Mouse (Mus musculus): Measurements from ENCODE around the gene Tapbp. TPM values are rescaled to one million over a fixed set of nuclear protein-coding genes. Genes with fewer than 3 reads are reported as not detected.
"Not testable (repeated sequence)": the region's sequence is repeated elsewhere in the genome, so short reads cannot be mapped to it uniquely, and the experiment has no call there.

The Tapbp gene
- 29.2 and 32.6 TPM in 2 replicates for polyA plus RNA-seq (2015; fragmentation: Nextera tagmentation; extraction: Ambion mirVana)

DNA sequence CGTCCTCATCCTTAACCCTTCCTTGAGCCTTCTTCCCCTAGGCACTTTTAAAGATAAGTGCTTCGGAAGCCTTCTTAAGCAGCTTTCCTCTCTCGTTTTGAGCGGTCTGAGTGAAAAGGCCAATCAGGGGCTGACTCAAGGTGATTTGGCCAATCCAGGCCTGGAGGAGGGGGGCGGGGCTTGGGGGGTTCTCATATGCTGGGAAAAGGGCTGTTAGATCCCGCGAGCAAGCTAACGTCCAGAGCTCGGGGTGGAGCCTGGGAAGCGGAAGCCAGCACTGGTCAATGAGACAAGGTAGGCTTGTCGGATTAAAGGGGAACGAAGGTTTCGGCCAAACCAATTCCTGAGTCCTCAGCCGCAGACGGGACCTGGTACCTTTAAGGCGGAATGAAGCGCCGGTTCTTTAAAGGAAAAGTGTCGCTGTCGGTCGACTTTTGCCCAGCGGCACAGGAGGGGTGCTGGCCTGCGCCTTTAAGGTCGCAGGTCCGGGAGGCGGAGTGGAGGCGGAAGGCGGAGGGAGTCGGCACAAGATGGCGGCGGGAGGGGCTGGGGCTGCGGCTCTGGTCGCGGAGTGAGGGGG is at the start of gene Tapbp, which contains the start of gene Zbtb22:
TSS of gene Tapbp (plus strand) at position 229 of the 580 bp plus-strand sequence.
TSS of gene Zbtb22 (plus strand) at position 234 of the 580 bp plus-strand sequence.
- Histone ChIP-seq H3K4me2 (ENCODE audit: low read length) (peak within 1 kb of the TSS; percentile 57), H3K4me3 (ENCODE audit: low read length) (peak within 1 kb of the TSS; percentile 60), H3K9ac (ENCODE audit: low read depth, low read length) (peak within 1 kb of the TSS; percentile 75), H3K4me1 (ENCODE audit: control insufficient read depth, insufficient read depth, low read depth, low read length) (peaks cover 30% of the 10 kb centered on the region), H3K27me3 (replicated peaks; ENCODE audit: control insufficient read depth, insufficient read depth, low read length) (0 out of 2 replicates have a peak, but pooled peaks cover 3% of the 10 kb centered on the region), H3K36me3 (ENCODE audit: control insufficient read depth, insufficient read depth, low read length) (peaks cover 21% of the 10 kb centered on the region), H3K27ac (ENCODE audit: low read depth, low read length) (peak within 1 kb of the TSS; percentile 87), H3K9me3 (ENCODE audit: control insufficient read depth, low read length) (no peaks in the 10 kb centered on the region)
- peak; percentile 92 for ATAC-seq
- under 1% methylated on average over 31 of the region's 34 CpGs for WGBS

DNA sequence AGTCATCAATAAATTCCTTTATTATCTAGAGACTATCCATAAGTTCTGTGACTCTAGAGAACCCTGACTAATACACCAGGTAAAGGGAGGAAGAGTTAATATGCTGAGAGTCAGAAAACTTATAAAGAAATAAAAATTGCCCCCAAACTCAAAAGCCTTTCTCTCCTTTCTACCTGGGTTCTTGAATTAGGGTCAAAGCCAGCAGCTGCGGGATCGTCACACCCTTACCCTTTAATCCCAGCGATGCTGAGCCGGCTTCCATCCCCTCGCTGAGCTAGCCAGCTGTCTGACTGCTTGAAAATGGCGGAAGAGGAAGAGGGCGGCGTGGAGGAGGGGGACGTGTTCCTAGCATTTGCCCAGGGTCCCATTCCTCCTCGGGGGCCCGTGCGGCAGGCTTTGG is 42.2 kb upstream of the Tapbp start, which contains the start of gene Gm7029:
TSS of gene Gm7029 (plus strand) at position 301 of the 400 bp plus-strand sequence.
- H3K36me3 ChIP-seq (ENCODE audit: control insufficient read depth, insufficient read depth, low read length); H3K4me1 ChIP-seq (ENCODE audit: control insufficient read depth, insufficient read depth, low read depth, low read length); H3K4me3 ChIP-seq (ENCODE audit: low read length); H3K27me3 ChIP-seq (replicated peaks; ENCODE audit: control insufficient read depth, insufficient read depth, low read length); ATAC-seq; H3K27ac ChIP-seq (ENCODE audit: low read depth, low read length); H3K9me3 ChIP-seq (ENCODE audit: control insufficient read depth, low read length); H3K4me2 ChIP-seq (ENCODE audit: low read length); H3K9ac ChIP-seq (ENCODE audit: low read depth, low read length): not testable (repeated sequence)
- WGBS, result no CpG with 5 or more reads among the region's 12 CpGs

DNA sequence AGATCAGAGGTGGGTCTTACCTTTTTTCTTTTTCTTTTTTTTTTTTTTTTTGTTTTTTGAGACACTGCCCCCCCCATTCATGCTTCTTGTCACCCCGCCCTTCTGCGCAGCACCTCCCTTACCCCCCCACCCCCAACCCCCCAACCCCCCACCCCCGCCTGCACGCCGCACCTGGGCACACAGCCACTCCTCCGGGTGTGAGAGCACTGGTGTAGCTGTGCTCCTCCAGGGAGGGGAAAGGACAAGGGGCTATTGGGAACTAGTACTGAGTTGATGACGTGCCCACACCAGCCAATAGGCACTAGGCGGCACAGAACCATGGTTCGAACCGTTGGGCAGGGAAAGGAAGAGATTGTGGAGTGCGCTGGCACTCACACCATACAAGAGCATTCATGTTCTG is 41.3 kb upstream of the Tapbp start:
- no peak overlapping the region for H3K9ac ChIP-seq (ENCODE audit: low read depth, low read length)
- ATAC-seq, result no peak
- 89% methylated on average over 11 of the region's 11 CpGs for WGBS

GRCm38 (mm10) chr17:33875797-33876196 is 39.9 kb upstream of the Tapbp start:
- H3K4me2 ChIP-seq (ENCODE audit: low read length); H3K36me3 ChIP-seq (ENCODE audit: control insufficient read depth, insufficient read depth, low read length); H3K4me3 ChIP-seq (ENCODE audit: low read length); ATAC-seq; H3K9me3 ChIP-seq (ENCODE audit: control insufficient read depth, low read length); H3K9ac ChIP-seq (ENCODE audit: low read depth, low read length); H3K27me3 ChIP-seq (replicated peaks; ENCODE audit: control insufficient read depth, insufficient read depth, low read length); H3K27ac ChIP-seq (ENCODE audit: low read depth, low read length); H3K4me1 ChIP-seq (ENCODE audit: control insufficient read depth, insufficient read depth, low read depth, low read length): not testable (repeated sequence)
- 81% methylated on average over 5 of the region's 5 CpGs for WGBS

More for the DNA sequence above, 41.3 kb upstream of the Tapbp start:
- H3K27me3 ChIP-seq (replicated peaks; ENCODE audit: control insufficient read depth, insufficient read depth, low read length), result no peaks in the 10 kb centered on the region
- no peak overlapping the region for H3K4me3 ChIP-seq (ENCODE audit: low read length)
- no peak overlapping the region for H3K27ac ChIP-seq (ENCODE audit: low read depth, low read length)
- H3K4me2 ChIP-seq (ENCODE audit: low read length), result no peak overlapping the region
- no peaks in the 10 kb centered on the region for H3K36me3 ChIP-seq (ENCODE audit: control insufficient read depth, insufficient read depth, low read length)
- H3K4me1 ChIP-seq (ENCODE audit: control insufficient read depth, insufficient read depth, low read depth, low read length), result no peaks in the 10 kb centered on the region
- no peaks in the 10 kb centered on the region for H3K9me3 ChIP-seq (ENCODE audit: control insufficient read depth, low read length)

DNA sequence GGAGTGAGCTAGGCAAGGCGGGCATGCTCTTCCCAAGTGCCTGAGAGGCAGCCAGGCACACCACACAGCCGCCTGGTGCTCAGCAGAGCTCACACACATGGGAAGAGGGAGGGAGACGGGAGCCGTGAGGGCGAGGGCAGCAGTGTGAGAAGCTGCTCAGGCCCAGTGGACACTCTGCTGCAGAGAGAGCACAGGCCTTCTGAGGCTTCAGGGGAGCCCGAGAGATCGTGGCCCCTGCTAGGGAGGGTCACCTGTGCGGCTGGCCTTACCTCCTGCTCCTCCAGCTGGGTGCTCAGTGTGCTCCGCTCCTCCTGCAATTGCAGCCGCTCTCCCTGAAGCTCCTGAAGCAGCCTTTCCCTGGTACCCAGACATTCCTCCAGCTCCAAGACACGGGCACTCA is 31.4 kb upstream of the Tapbp start:
- not testable (repeated sequence) for H3K4me3 ChIP-seq (ENCODE audit: low read length); H3K36me3 ChIP-seq (ENCODE audit: control insufficient read depth, insufficient read depth, low read length); H3K27ac ChIP-seq (ENCODE audit: low read depth, low read length); H3K27me3 ChIP-seq (replicated peaks; ENCODE audit: control insufficient read depth, insufficient read depth, low read length); H3K4me2 ChIP-seq (ENCODE audit: low read length); ATAC-seq; H3K9ac ChIP-seq (ENCODE audit: low read depth, low read length); H3K9me3 ChIP-seq (ENCODE audit: control insufficient read depth, low read length); H3K4me1 ChIP-seq (ENCODE audit: control insufficient read depth, insufficient read depth, low read depth, low read length)
- WGBS, result 91% methylated on average over 7 of the region's 11 CpGs

- H3K27ac ChIP-seq (ENCODE audit: low read depth, low read length); H3K36me3 ChIP-seq (ENCODE audit: control insufficient read depth, insufficient read depth, low read length); H3K9ac ChIP-seq (ENCODE audit: low read depth, low read length); H3K4me1 ChIP-seq (ENCODE audit: control insufficient read depth, insufficient read depth, low read depth, low read length); H3K9me3 ChIP-seq (ENCODE audit: control insufficient read depth, low read length); H3K4me3 ChIP-seq (ENCODE audit: low read length); ATAC-seq; H3K4me2 ChIP-seq (ENCODE audit: low read length); H3K27me3 ChIP-seq (replicated peaks; ENCODE audit: control insufficient read depth, insufficient read depth, low read length): not testable (repeated sequence)
- WGBS, result 87% methylated on average over 2 of the region's 2 CpGs
These were observed 27.9 kb upstream of the Tapbp start for GRCm38 (mm10) chr17:33887802-33888201.

- ATAC-seq, result not testable (repeated sequence)
These were observed 27.5 kb upstream of the Tapbp start for GRCm38 (mm10) chr17:33888230-33888629.

DNA sequence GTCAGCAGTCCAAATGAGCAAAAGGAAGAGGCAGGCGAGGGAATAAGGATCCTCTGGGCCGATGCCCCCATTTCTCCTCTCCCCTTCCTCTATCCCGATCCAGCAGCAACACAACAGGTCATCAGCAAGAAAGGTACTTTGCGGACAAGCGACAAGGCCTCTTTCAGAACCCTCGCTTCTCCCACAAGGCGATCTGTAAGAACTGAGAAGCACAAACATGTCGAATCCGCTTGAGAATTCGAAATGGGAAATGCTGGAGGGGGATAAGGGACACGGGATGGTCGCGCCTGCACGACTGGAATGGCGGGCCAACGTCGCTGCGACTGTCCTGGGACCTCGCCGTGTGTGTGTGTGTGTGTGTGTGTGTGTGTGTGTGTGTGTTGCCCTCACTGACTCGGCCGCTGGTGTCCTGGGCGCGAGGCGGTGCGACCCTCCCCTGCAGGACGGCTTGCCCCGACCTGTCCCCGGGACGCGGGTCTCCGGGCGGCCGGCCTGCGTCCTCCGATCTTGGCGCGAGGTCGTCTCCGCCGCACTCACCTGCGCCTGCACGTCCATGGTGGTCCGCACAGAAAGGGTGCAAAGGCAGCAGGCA is 25.7 kb upstream of the Tapbp start:
- Histone ChIP-seq H3K9ac (ENCODE audit: low read depth, low read length) (peak overlapping the region; percentile 59), H3K4me3 (ENCODE audit: low read length) (peak overlapping the region; percentile 61), H3K4me2 (ENCODE audit: low read length) (peak overlapping the region; percentile 74), H3K27ac (ENCODE audit: low read depth, low read length) (peak overlapping the region; percentile 48; the same call in 1 of the 2 replicates)
- not testable (repeated sequence) for H3K36me3 ChIP-seq (ENCODE audit: control insufficient read depth, insufficient read depth, low read length); H3K4me1 ChIP-seq (ENCODE audit: control insufficient read depth, insufficient read depth, low read depth, low read length); H3K27me3 ChIP-seq (replicated peaks; ENCODE audit: control insufficient read depth, insufficient read depth, low read length); H3K9me3 ChIP-seq (ENCODE audit: control insufficient read depth, low read length); ATAC-seq
- WGBS, result under 1% methylated on average over 38 of the region's 44 CpGs

More at GRCm38 (mm10) chr17:33888230-33888629, 27.5 kb upstream of the Tapbp start:
- H3K9me3 ChIP-seq (ENCODE audit: control insufficient read depth, low read length); H3K4me1 ChIP-seq (ENCODE audit: control insufficient read depth, insufficient read depth, low read depth, low read length); H3K27me3 ChIP-seq (replicated peaks; ENCODE audit: control insufficient read depth, insufficient read depth, low read length); H3K36me3 ChIP-seq (ENCODE audit: control insufficient read depth, insufficient read depth, low read length); H3K4me2 ChIP-seq (ENCODE audit: low read length); H3K4me3 ChIP-seq (ENCODE audit: low read length); H3K9ac ChIP-seq (ENCODE audit: low read depth, low read length); H3K27ac ChIP-seq (ENCODE audit: low read depth, low read length): not testable (repeated sequence)

GRCm38 (mm10) chr17:33890533-33891059 is 25.1 kb upstream of the Tapbp start, which contains the start of gene Kifc1:
Kifc1 (minus strand) TSS chr17:33890661.
- Histone ChIP-seq H3K27ac (ENCODE audit: low read depth, low read length) (peak within 1 kb of the TSS; percentile 48; the same call in 1 of the 2 replicates), H3K36me3 (ENCODE audit: control insufficient read depth, insufficient read depth, low read length) (no peaks in the 10 kb centered on the region), H3K9ac (ENCODE audit: low read depth, low read length) (peak within 1 kb of the TSS; percentile 59), H3K4me3 (ENCODE audit: low read length) (peak within 1 kb of the TSS; percentile 61), H3K9me3 (ENCODE audit: control insufficient read depth, low read length) (no peaks in the 10 kb centered on the region), H3K4me1 (ENCODE audit: control insufficient read depth, insufficient read depth, low read depth, low read length) (peaks cover 4% of the 10 kb centered on the region; the same call in 1 of the 2 replicates), H3K4me2 (ENCODE audit: low read length) (peak within 1 kb of the TSS; percentile 74), H3K27me3 (replicated peaks; ENCODE audit: control insufficient read depth, insufficient read depth, low read length) (no peaks in the 10 kb centered on the region)
- peak; percentile 100 for ATAC-seq
- under 1% methylated on average over 45 of the region's 49 CpGs for WGBS
